Mouse (Mus musculus): ENCODE results near the gene Rftn1. TPM values are rescaled to one million over a fixed set of nuclear protein-coding genes. Genes with fewer than 3 reads are reported as not detected.

Gene Rftn1
- polyA plus RNA-seq, 1 experiment, result 24.7 TPM

DNA sequence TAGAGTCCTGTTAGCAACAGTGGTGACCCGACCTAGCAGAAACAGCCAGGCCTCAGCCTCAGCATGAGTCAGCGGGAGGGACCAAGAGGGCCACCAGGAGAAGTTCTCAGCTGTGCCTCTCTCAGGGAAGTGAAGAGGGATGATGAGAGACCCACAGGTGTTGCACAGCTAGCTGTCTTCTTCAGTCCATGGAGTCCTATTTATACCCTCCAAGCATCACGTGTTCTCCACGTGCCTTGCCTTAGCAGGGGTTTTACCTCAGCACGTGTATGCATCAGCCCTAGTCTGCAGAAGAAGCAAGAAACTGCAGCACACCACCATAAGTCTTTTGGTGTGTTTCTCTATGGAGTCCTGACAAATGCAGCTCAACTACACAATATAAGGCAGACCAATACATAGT is 38.4 kb downstream of the Rftn1 start:
- 90% methylated on average over 5 of the region's 5 CpGs for whole genome bisulfite sequencing
- no peak for TF ChIP-seq CTCF (IDR thresholded peaks at IDR 0.05; ENCODE audit: extremely low read depth, insufficient read length, insufficient replicate concordance, low read depth, low read length)
- no peak for TF ChIP-seq POLR2A (IDR thresholded peaks at IDR 0.05; ENCODE audit: low read depth, low read length)
- Histone ChIP-seq H3K4me3 (ENCODE audit: low read depth, low read length) (no peak overlapping the region), H3K27ac (ENCODE audit: insufficient read depth, low read depth, low read length) (no peak overlapping the region), H3K4me1 (ENCODE audit: control insufficient read depth, insufficient read depth, insufficient read length, low read length) (no peaks in the 10 kb centered on the region), H3K36me3 (ENCODE audit: control insufficient read depth, insufficient read depth, low read length) (no peaks in the 10 kb centered on the region; the same call in 1 of the 2 replicates), H3K27me3 (ENCODE audit: control insufficient read depth, insufficient read depth, low read length) (no peaks in the 10 kb centered on the region)

GRCm38 (mm10) chr17:50151208-50151723 is 39.2 kb downstream of the Rftn1 start:
- Histone ChIP-seq H3K4me3 (ENCODE audit: low read depth, low read length) (no peak overlapping the region), H3K27me3 (ENCODE audit: control insufficient read depth, insufficient read depth, low read length) (no peaks in the 10 kb centered on the region)
- TF ChIP-seq POLR2A (IDR thresholded peaks at IDR 0.05; ENCODE audit: low read depth, low read length) (no peak), CTCF (IDR thresholded peaks at IDR 0.05; ENCODE audit: extremely low read depth, insufficient read length, insufficient replicate concordance, low read depth, low read length) (no peak)

GRCm38 (mm10) chr17:50150416-50151207 is 39.9 kb downstream of the Rftn1 start:
- no peaks in the 10 kb centered on the region; the same call in 1 of the 2 replicates for H3K36me3 ChIP-seq (ENCODE audit: control insufficient read depth, insufficient read depth, low read length)
- 78% methylated on average over 16 of the region's 16 CpGs for WGBS
- TF ChIP-seq POLR2A (IDR thresholded peaks at IDR 0.05; ENCODE audit: low read depth, low read length), result no peak
- no peak for TF ChIP-seq CTCF (IDR thresholded peaks at IDR 0.05; ENCODE audit: extremely low read depth, insufficient read length, insufficient replicate concordance, low read depth, low read length)
- H3K4me3 ChIP-seq (ENCODE audit: low read depth, low read length), result no peak overlapping the region
- H3K27me3 ChIP-seq (ENCODE audit: control insufficient read depth, insufficient read depth, low read length), result no peaks in the 10 kb centered on the region
- no peak overlapping the region for H3K27ac ChIP-seq (ENCODE audit: insufficient read depth, low read depth, low read length)
- H3K4me1 ChIP-seq (ENCODE audit: control insufficient read depth, insufficient read depth, insufficient read length, low read length), result no peaks in the 10 kb centered on the region

More at GRCm38 (mm10) chr17:50151208-50151723, 39.2 kb downstream of the Rftn1 start:
- no peaks in the 10 kb centered on the region; the same call in 1 of the 2 replicates for H3K36me3 ChIP-seq (ENCODE audit: control insufficient read depth, insufficient read depth, low read length)
- no peaks in the 10 kb centered on the region for H3K4me1 ChIP-seq (ENCODE audit: control insufficient read depth, insufficient read depth, insufficient read length, low read length)
- WGBS, result 85% methylated on average over 7 of the region's 7 CpGs
- no peak overlapping the region for H3K27ac ChIP-seq (ENCODE audit: insufficient read depth, low read depth, low read length)

DNA sequence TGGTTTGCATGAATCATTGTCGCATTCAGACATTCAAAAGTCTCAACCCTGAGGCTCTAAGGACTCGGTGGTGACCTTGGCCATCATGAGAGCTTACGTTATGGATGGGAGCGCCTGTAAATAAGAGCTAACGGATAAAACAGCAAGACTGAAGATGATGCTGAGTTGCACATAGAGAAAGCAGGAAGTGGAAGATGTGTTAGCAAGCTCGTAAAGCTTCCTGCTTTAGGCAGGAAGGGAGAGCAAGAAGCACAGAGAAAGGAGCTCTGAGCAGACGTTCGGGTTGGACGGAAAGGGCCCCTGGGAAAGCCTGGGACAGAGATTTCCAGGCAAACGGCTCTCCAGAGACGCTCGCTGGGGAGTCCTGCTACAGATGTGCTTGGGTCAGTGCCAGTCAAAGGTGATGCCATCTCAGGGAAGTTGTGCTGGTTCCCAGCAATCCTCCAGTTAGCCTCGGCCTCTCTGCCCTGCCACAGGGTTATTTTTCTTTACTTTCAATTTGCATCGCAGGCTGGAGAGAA is 40.7 kb downstream of the Rftn1 start:
- H3K36me3 ChIP-seq (ENCODE audit: control insufficient read depth, insufficient read depth, low read length), result no peaks in the 10 kb centered on the region; the same call in 1 of the 2 replicates
- WGBS, result 71% methylated on average over 14 of the region's 14 CpGs
- no peaks in the 10 kb centered on the region for H3K27me3 ChIP-seq (ENCODE audit: control insufficient read depth, insufficient read depth, low read length)
- no peak overlapping the region for H3K4me3 ChIP-seq (ENCODE audit: low read depth, low read length)
- TF ChIP-seq CTCF (IDR thresholded peaks at IDR 0.05; ENCODE audit: extremely low read depth, insufficient read length, insufficient replicate concordance, low read depth, low read length) (no peak), POLR2A (IDR thresholded peaks at IDR 0.05; ENCODE audit: low read depth, low read length) (no peak)
- H3K27ac ChIP-seq (ENCODE audit: insufficient read depth, low read depth, low read length), result peak overlapping the region; percentile 47; the same call in 1 of the 2 replicates
- H3K4me1 ChIP-seq (ENCODE audit: control insufficient read depth, insufficient read depth, insufficient read length, low read length), result no peaks in the 10 kb centered on the region

DNA sequence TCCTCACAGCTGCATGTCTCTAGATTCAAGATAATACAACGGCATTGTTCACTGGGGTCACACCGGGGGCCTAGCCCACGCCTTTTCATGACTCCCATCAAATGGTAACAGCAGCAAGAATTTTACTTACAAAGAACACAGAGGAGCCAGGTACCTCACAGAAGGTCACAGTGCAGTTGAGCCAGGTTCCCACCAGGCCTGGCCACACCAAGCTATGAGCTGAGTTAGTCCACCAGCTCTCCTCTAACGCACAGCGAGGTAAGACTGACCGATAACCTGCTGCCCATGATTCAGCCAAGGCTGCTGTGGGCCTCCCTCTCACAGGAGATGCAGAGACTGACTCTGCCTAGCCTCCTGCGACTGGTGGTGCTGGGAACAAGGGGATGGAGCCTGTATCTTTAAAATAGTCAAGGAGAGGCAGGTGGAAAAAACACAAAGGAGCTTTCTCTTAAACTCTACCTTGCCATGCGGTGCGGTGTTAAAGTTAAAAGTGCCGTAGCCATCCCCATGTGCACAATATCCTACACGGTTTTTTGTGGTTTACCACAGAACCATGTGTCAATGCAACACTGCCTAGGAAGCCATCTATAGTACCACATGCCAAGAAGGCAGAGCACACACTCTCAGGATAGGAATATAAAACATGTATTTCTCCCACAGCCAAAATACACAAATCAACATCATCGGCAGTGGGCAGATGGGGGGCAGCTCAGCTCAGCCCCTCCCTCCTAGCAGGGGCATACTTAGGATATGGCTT is 42.5 kb downstream of the Rftn1 start:
- WGBS, result 87% methylated on average over 12 of the region's 12 CpGs
- Histone ChIP-seq H3K36me3 (ENCODE audit: control insufficient read depth, insufficient read depth, low read length) (no peaks in the 10 kb centered on the region; the same call in 1 of the 2 replicates), H3K4me3 (ENCODE audit: low read depth, low read length) (no peak overlapping the region), H3K27ac (ENCODE audit: insufficient read depth, low read depth, low read length) (no peak overlapping the region), H3K4me1 (ENCODE audit: control insufficient read depth, insufficient read depth, insufficient read length, low read length) (no peaks in the 10 kb centered on the region), H3K27me3 (ENCODE audit: control insufficient read depth, insufficient read depth, low read length) (no peaks in the 10 kb centered on the region)
- no peak for TF ChIP-seq CTCF (IDR thresholded peaks at IDR 0.05; ENCODE audit: extremely low read depth, insufficient read length, insufficient replicate concordance, low read depth, low read length)
- TF ChIP-seq POLR2A (IDR thresholded peaks at IDR 0.05; ENCODE audit: low read depth, low read length), result no peak

GRCm38 (mm10) chr17:50143354-50143753 is 47.1 kb downstream of the Rftn1 start:
- WGBS, result 82% methylated on average over 10 of the region's 10 CpGs
- no peaks in the 10 kb centered on the region for H3K4me1 ChIP-seq (ENCODE audit: control insufficient read depth, insufficient read depth, insufficient read length, low read length)
- no peaks in the 10 kb centered on the region for H3K36me3 ChIP-seq (ENCODE audit: control insufficient read depth, insufficient read depth, low read length)
- no peak overlapping the region for H3K4me3 ChIP-seq (ENCODE audit: low read depth, low read length)
- TF ChIP-seq POLR2A (IDR thresholded peaks at IDR 0.05; ENCODE audit: low read depth, low read length) (no peak), CTCF (IDR thresholded peaks at IDR 0.05; ENCODE audit: extremely low read depth, insufficient read length, insufficient replicate concordance, low read depth, low read length) (no peak)
- H3K27ac ChIP-seq (ENCODE audit: insufficient read depth, low read depth, low read length), result peak overlapping the region; percentile 24; the same call in 1 of the 2 replicates
- H3K27me3 ChIP-seq (ENCODE audit: control insufficient read depth, insufficient read depth, low read length), result no peaks in the 10 kb centered on the region
